Mouse (Mus musculus): Measurements from ENCODE around the gene Zfp677. TPM values are rescaled to one million over a fixed set of nuclear protein-coding genes. Genes with fewer than 3 reads are reported as not detected.
A peak's percentile ranks its signal among the peaks of the same experiment; 100 is the strongest.
"Not testable (repeated sequence)": the region's sequence is repeated elsewhere in the genome, so short reads cannot be mapped to it uniquely, and the experiment has no call there.

Zfp677 gene
- polyA plus RNA-seq (2014; fragmentation: Nextera tagmentation; extraction: Ambion mirVana), result 3.8 TPM in 2 replicates

GRCm38 (mm10) chr17:21383391-21384056 is at the start of gene Zfp677:
Zfp677 (plus strand) TSS chr17:21383748.
- Histone ChIP-seq H3K27me3 (ENCODE audit: control insufficient read depth, insufficient read depth, low read length) (no peaks in the 10 kb centered on the region), H3K4me3 (ENCODE audit: low read depth, low read length) (peak within 1 kb of the TSS; percentile 37), H3K9ac (ENCODE audit: low read length) (peak within 1 kb of the TSS; percentile 37), H3K9me3 (ENCODE audit: control insufficient read depth, low read length) (no peaks in the 10 kb centered on the region), H3K4me1 (ENCODE audit: control insufficient read depth, insufficient read depth, low read length) (no peaks in the 10 kb centered on the region), H3K4me2 (ENCODE audit: low read depth) (peak within 1 kb of the TSS; percentile 59), H3K27ac (ENCODE audit: low read depth, low read length) (no peak within 1 kb of the TSS), H3K36me3 (ENCODE audit: control insufficient read depth, insufficient read depth, low read length) (no peaks in the 10 kb centered on the region)
- ATAC-seq (ENCODE audit: insufficient read depth, low FRiP score, low TSS enrichment) (peak; percentile 98), DNase-seq (ENCODE audit: low spot score) (peak; percentile 65)
- 4% methylated on average over 20 of the region's 20 CpGs for WGBS

- ATAC-seq (ENCODE audit: insufficient read depth, low FRiP score, low TSS enrichment); H3K9me3 ChIP-seq (ENCODE audit: control insufficient read depth, low read length); H3K36me3 ChIP-seq (ENCODE audit: control insufficient read depth, insufficient read depth, low read length); H3K9ac ChIP-seq (ENCODE audit: low read length); DNase-seq (ENCODE audit: low spot score); H3K4me3 ChIP-seq (ENCODE audit: low read depth, low read length); H3K4me1 ChIP-seq (ENCODE audit: control insufficient read depth, insufficient read depth, low read length); H3K27ac ChIP-seq (ENCODE audit: low read depth, low read length); H3K27me3 ChIP-seq (ENCODE audit: control insufficient read depth, insufficient read depth, low read length); H3K4me2 ChIP-seq (ENCODE audit: low read depth): not testable (repeated sequence)
- WGBS, result 22% methylated on average over 3 of the region's 3 CpGs
Observed at GRCm38 (mm10) chr17:21368018-21368417, 15.5 kb upstream of the Zfp677 start.

DNA sequence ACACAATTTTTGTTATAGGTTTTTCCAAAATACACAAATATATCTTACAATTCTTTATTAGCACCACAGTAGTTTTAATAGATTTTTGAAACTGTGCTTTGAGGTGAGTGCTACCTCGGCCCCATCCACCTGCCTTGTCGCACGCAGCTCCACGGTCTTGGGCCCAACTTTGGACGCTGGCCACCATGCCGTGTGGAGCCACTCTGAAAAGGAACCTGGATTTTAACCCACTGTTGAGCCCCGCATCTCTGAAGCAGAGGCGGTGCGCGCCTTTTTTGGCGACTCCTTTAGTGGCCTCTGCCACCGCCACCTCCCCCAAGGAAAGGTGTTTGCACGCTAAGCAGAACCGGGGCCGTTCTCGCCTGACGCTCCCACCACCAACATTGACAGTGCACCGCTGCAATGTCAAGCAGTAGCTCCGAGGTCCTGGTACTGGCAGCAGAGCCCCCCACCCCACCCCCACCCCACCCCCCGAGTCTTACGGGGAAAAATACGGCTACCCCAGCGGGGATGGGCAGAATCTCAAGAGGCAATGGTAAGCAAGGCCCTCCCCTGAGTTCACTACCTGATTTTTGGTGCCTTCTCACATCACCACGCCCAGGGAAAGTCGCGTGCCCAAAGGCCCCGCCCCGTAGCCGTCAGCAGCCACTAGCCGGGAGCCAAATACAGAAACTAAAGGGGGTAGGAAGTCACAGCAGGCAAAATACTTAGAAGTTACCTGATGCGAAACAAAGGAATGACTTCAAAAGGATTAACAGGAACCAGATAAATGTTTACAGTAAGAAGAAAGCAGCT is 13.4 kb upstream of the Zfp677 start:
- H3K27ac ChIP-seq (ENCODE audit: low read depth, low read length), result no peak overlapping the region
- DNase-seq (ENCODE audit: low spot score) (peak; percentile 12), ATAC-seq (ENCODE audit: insufficient read depth, low FRiP score, low TSS enrichment) (peak; percentile 61; the same call in 1 of the 2 replicates)
- no peaks in the 10 kb centered on the region for H3K9me3 ChIP-seq (ENCODE audit: control insufficient read depth, low read length)
- WGBS, result 13% methylated on average over 31 of the region's 31 CpGs
- no peaks in the 10 kb centered on the region for H3K36me3 ChIP-seq (ENCODE audit: control insufficient read depth, insufficient read depth, low read length)
- peak overlapping the region; percentile 52 for H3K4me2 ChIP-seq (ENCODE audit: low read depth)
- H3K27me3 ChIP-seq (ENCODE audit: control insufficient read depth, insufficient read depth, low read length), result no peaks in the 10 kb centered on the region
- H3K4me1 ChIP-seq (ENCODE audit: control insufficient read depth, insufficient read depth, low read length), result no peaks in the 10 kb centered on the region
- H3K4me3 ChIP-seq (ENCODE audit: low read depth, low read length), result peak overlapping the region; percentile 25
- no peak overlapping the region; the same call in 1 of the 2 replicates for H3K9ac ChIP-seq (ENCODE audit: low read length)

GRCm38 (mm10) chr17:21375311-21375710 is 8.2 kb upstream of the Zfp677 start:
- Histone ChIP-seq H3K4me2 (ENCODE audit: low read depth) (no peak overlapping the region), H3K9me3 (ENCODE audit: control insufficient read depth, low read length) (no peaks in the 10 kb centered on the region), H3K4me3 (ENCODE audit: low read depth, low read length) (no peak overlapping the region), H3K27ac (ENCODE audit: low read depth, low read length) (no peak overlapping the region), H3K9ac (ENCODE audit: low read length) (no peak overlapping the region), H3K27me3 (ENCODE audit: control insufficient read depth, insufficient read depth, low read length) (no peaks in the 10 kb centered on the region), H3K36me3 (ENCODE audit: control insufficient read depth, insufficient read depth, low read length) (no peaks in the 10 kb centered on the region), H3K4me1 (ENCODE audit: control insufficient read depth, insufficient read depth, low read length) (no peaks in the 10 kb centered on the region)
- 58% methylated on average over 1 of the region's 1 CpGs for WGBS
- DNase-seq (ENCODE audit: low spot score), result no peak
- ATAC-seq (ENCODE audit: insufficient read depth, low FRiP score, low TSS enrichment), result no peak

DNA sequence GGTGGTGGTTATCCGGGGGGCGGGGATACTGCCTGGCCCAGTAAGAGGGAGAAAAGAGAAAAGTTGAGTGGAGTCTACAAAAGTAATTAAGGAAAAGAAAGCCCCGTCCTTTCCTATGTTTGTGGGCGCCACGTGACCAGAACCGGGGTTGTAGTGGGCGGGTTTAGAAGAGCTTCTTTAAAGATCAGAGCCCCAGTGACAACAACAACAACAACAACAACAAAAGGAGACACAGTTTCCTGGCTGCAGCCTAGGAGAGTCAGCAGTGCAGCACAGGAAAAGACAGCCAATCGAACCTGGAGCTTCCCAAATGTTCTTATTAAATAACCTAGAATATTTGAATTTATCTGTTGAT is 486 bp downstream of the Zfp677 start:
- WGBS, result 16% methylated on average over 8 of the region's 8 CpGs
- Histone ChIP-seq H3K9ac (ENCODE audit: low read length) (peak overlapping the region; percentile 27), H3K27me3 (ENCODE audit: control insufficient read depth, insufficient read depth, low read length) (no peaks in the 10 kb centered on the region), H3K4me3 (ENCODE audit: low read depth, low read length) (peak overlapping the region; percentile 37), H3K27ac (ENCODE audit: low read depth, low read length) (no peak overlapping the region), H3K36me3 (ENCODE audit: control insufficient read depth, insufficient read depth, low read length) (no peaks in the 10 kb centered on the region), H3K4me2 (ENCODE audit: low read depth) (peak overlapping the region; percentile 59), H3K9me3 (ENCODE audit: control insufficient read depth, low read length) (no peaks in the 10 kb centered on the region), H3K4me1 (ENCODE audit: control insufficient read depth, insufficient read depth, low read length) (no peaks in the 10 kb centered on the region)
- DNase-seq (ENCODE audit: low spot score) (no peak), ATAC-seq (ENCODE audit: insufficient read depth, low FRiP score, low TSS enrichment) (peak; percentile 29; the same call in 1 of the 2 replicates)

DNA sequence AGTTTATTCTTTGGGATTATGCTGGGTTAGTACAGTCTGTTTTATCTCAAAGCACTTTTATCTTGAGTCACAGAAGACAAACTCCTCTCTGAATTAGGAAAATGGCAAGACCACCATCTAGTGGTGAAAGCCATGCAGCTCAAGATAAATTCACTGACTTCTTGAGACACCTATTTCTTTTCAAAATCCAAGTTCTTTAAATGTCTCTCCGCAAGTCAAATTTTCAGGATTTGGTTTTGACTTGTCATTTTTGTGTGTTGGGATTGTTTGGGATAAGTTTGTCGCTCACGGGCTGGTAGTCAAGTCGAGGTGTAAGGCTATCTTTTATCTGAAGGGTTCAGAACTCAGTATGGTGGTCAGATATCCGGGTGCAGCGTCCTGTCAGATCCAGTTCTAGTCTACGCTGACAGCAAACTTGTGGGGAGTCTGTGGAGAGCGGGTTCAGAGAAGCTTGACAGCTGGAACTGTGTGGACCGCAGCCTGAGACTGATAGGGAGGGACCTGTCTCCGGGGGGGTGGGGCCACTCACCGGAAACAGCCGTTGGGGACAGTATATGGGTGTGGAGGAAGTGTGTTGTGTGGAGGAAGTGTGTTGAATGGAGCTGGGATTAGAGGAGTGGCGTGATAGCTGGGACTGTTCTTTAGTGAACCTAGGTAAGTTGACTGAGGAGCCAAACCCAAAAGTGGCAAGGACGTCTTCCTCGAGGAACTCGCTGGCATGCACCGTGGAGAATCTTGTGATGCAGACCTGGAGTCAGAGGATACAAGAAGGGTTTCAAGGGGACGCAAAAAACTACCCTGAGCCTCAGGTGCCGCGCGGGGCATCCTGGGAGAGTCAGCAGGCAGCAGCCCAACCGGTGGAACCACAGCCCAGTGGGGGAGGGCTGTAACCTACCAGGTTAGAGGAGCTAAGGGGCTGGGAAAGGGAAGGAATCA is 39.4 kb downstream of the Zfp677 start, which contains the start of gene Zfp54:
Zfp54 (plus strand) TSS at position 564 of the 936 bp plus-strand sequence.
- DNase-seq (ENCODE audit: low spot score) (peak; percentile 52), ATAC-seq (ENCODE audit: insufficient read depth, low FRiP score, low TSS enrichment) (peak; percentile 98)
- Histone ChIP-seq H3K4me3 (ENCODE audit: low read depth, low read length) (peak within 1 kb of the TSS; percentile 41), H3K27ac (ENCODE audit: low read depth, low read length) (0 out of 2 replicates have a peak within 1 kb of the TSS, but pooled peaks have one; percentile 8), H3K4me2 (ENCODE audit: low read depth) (peak within 1 kb of the TSS; percentile 80), H3K9me3 (ENCODE audit: control insufficient read depth, low read length) (no peaks in the 10 kb centered on the region), H3K4me1 (ENCODE audit: control insufficient read depth, insufficient read depth, low read length) (no peaks in the 10 kb centered on the region), H3K27me3 (ENCODE audit: control insufficient read depth, insufficient read depth, low read length) (no peaks in the 10 kb centered on the region), H3K36me3 (ENCODE audit: control insufficient read depth, insufficient read depth, low read length) (no peaks in the 10 kb centered on the region), H3K9ac (ENCODE audit: low read length) (peak within 1 kb of the TSS; percentile 63)
- under 1% methylated on average over 22 of the region's 22 CpGs for WGBS

DNA sequence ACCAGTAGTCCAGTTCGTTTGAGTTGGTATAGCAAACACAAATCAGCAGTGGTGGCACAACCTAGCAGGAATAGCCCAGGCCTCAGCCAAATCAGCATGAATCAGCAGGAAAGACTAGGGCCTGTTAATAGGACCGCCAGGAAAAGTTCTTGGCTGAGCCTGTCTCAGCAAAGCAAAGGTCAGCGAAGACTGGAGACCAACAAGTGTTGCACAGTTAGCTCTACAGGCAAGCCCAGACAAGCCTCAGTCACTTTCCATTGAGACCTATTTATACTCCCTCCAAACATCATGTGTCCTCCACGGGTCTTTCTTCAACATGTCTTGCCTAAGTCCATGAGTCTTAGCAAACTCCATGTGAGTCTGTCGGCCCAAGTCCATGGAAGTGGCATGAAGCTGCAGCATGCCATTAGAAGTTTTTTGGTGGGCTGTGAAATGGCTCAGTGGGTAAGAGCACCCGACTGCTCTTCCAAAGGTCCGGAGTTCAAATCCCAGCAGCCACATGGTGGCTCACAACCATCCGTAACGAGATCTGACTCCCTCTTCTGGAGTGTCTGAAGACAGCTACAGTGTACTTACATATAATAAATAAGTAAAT is 55.4 kb downstream of the Zfp677 start:
- ATAC-seq (ENCODE audit: insufficient read depth, low FRiP score, low TSS enrichment); H3K27me3 ChIP-seq (ENCODE audit: control insufficient read depth, insufficient read depth, low read length); H3K9ac ChIP-seq (ENCODE audit: low read length); DNase-seq (ENCODE audit: low spot score); H3K4me3 ChIP-seq (ENCODE audit: low read depth, low read length); H3K9me3 ChIP-seq (ENCODE audit: control insufficient read depth, low read length); H3K27ac ChIP-seq (ENCODE audit: low read depth, low read length); H3K4me2 ChIP-seq (ENCODE audit: low read depth); H3K4me1 ChIP-seq (ENCODE audit: control insufficient read depth, insufficient read depth, low read length); H3K36me3 ChIP-seq (ENCODE audit: control insufficient read depth, insufficient read depth, low read length): not testable (repeated sequence)
- WGBS, result 83% methylated on average over 9 of the region's 9 CpGs

Measured in neural tube, embryonic 11.5 days (tissue).